Mouse (Mus musculus): ENCODE data around the gene Lrig2. TPM values are rescaled to one million over a fixed set of nuclear protein-coding genes. Genes with fewer than 3 reads are reported as not detected.

The Lrig2 gene
- polyA plus RNA-seq, 1 experiment from 2014 or later, result 24.8 TPM

DNA sequence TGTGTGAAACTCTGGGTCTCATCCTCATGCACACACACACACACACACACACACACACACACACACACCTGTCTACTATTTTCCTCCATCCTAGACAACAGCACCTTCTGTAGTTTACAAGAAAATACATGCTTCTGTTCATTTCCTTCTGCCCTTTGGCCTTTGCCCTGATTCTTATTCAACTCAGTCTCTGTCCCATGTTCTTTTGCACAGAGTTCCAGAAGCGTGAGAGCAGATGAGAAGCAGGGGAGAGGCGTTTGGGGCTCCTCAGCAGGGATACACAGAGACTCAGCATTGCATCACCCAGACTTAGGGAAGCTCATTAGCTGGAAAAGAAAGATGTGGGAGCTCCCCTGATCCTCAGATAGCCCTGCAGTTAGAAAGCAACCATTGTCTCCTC lies 13.8 kb upstream of the Lrig2 start:
- H3K36me3 ChIP-seq, result no peaks in the 10 kb centered on the region
- H3K4me3 ChIP-seq (replicated peaks), result no peak overlapping the region
- H3K4me2 ChIP-seq, result no peak overlapping the region
- H3K9ac ChIP-seq (replicated peaks), result no peak overlapping the region
- no peak for ATAC-seq (ENCODE audit: low FRiP score)
- no peaks in the 10 kb centered on the region for H3K4me1 ChIP-seq
- H3K27ac ChIP-seq (replicated peaks), result no peak overlapping the region
- no peaks in the 10 kb centered on the region for H3K9me3 ChIP-seq (replicated peaks)
- H3K27me3 ChIP-seq (replicated peaks), result no peaks in the 10 kb centered on the region
- WGBS, result 43% methylated on average over 2 of the region's 2 CpGs

DNA sequence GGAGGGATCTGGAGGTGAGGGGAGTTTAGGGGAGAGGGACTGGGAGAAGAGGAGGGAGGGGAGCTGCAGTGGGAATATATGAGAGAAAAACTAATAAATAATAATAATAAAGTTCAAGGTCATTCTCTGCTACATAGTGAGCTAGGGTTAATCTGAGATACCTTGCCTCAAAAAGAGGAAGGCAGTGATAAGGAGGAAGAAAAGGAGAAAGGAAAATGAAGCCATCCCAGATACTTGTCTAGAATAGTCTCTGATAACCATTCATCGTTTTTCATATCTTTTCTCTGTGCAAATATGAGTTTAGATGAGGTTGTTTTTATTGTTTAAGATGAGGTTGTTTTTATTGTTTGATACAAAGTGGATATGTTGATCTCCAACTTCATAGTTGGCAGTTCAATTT lies 13.3 kb upstream of the Lrig2 start:
- Histone ChIP-seq H3K4me2 (no peak overlapping the region), H3K4me1 (no peaks in the 10 kb centered on the region)
- 77% methylated on average over 1 of the region's 1 CpGs for WGBS

DNA sequence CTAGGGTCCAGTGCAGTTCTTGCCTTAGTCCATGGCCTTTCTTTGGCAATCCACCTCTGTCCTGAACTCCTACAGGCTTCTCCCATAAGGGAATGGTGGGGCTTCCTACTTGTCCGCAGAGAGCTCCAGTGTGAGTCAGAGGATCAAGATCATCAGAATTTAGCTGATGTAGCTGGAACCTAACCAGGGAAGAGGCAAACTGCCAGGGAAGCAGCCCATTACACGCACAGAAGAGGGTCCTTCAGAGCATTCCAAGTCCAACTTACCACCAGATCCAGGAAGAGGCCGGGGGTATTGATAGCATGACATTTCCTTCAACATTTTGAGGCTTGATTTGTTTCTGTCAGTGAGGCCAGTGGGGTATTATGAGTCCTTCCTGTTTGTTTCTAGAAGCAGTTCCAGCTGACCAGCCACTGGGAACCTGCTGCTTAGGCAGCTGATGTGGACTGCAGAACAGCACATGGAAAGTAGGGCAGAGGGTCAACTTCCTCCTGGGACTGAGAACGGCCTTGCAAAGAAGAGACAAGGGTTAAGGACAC lies 11.7 kb upstream of the Lrig2 start:
- Histone ChIP-seq H3K27me3 (replicated peaks) (no peaks in the 10 kb centered on the region), H3K4me2 (no peak overlapping the region), H3K4me1 (no peaks in the 10 kb centered on the region), H3K27ac (replicated peaks) (no peak overlapping the region), H3K4me3 (replicated peaks) (no peak overlapping the region), H3K36me3 (no peaks in the 10 kb centered on the region), H3K9me3 (replicated peaks) (no peaks in the 10 kb centered on the region), H3K9ac (replicated peaks) (no peak overlapping the region)
- WGBS, result 77% methylated on average over 4 of the region's 4 CpGs
- no peak for ATAC-seq (ENCODE audit: low FRiP score)

More for the DNA sequence above, 13.3 kb upstream of the Lrig2 start:
- ATAC-seq (ENCODE audit: low FRiP score), result no peak
- Histone ChIP-seq H3K9me3 (replicated peaks) (no peaks in the 10 kb centered on the region), H3K27ac (replicated peaks) (no peak overlapping the region), H3K36me3 (no peaks in the 10 kb centered on the region), H3K4me3 (replicated peaks) (no peak overlapping the region), H3K27me3 (replicated peaks) (no peaks in the 10 kb centered on the region), H3K9ac (replicated peaks) (no peak overlapping the region)

DNA sequence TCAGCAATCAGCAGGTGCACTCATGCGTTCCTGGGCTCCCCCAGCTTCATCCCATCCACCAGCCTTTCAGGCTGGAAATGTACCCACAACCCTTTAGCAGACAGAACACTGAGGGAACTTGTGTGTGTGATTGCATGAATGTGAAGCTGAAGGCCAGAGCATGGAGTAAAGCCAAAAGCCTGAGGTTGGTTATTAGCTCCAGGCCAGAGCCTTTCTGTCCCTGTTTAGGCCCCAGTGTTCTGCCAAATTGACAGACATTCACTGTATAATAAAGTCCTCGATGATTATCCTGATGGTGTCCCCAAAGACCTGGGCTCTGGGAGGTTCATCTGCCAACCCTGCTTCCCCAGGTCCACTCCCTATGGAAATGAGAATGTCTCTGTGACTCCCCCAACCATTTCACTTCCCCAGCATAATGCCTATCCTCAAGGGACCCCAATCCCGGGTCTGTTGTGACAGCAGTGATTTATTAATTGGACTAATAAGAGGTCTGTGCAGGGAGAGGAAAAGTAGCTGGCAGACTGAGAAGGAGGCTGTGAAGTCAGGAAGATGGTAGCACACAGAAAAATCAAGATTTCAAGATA lies 9.7 kb upstream of the Lrig2 start:
- H3K4me2 ChIP-seq, result no peak overlapping the region
- H3K4me3 ChIP-seq (replicated peaks), result no peak overlapping the region
- no peaks in the 10 kb centered on the region for H3K4me1 ChIP-seq
- H3K27ac ChIP-seq (replicated peaks), result no peak overlapping the region
- no peak for ATAC-seq (ENCODE audit: low FRiP score)
- 31% methylated on average over 3 of the region's 3 CpGs for WGBS
- H3K9me3 ChIP-seq (replicated peaks), result no peaks in the 10 kb centered on the region
- no peaks in the 10 kb centered on the region for H3K27me3 ChIP-seq (replicated peaks)
- H3K9ac ChIP-seq (replicated peaks), result no peak overlapping the region
- H3K36me3 ChIP-seq, result no peaks in the 10 kb centered on the region

DNA sequence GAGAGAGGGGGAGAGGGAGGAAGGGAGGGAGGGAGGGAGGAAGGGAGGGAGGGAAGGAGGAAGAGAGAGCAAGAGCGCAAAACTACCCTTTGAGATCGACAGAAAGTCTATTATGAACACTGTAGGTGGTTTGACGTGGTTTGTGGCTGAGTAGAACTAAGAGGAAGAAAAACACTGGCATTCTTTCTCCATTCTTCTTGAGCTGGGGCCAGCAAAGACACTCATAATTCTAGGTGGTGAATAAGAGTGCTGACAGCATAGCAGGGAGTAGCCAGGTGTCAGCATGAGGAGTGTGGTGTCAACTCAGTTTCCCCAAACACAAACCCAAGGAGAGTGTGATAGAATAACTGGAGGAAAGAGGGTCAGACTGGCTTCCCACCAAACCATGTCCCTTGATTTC lies 8.8 kb upstream of the Lrig2 start:
- H3K27me3 ChIP-seq (replicated peaks), result no peaks in the 10 kb centered on the region
- H3K9ac ChIP-seq (replicated peaks), result no peak overlapping the region
- H3K36me3 ChIP-seq, result no peaks in the 10 kb centered on the region
- no peak overlapping the region for H3K4me2 ChIP-seq
- H3K27ac ChIP-seq (replicated peaks), result no peak overlapping the region
- no peak for ATAC-seq (ENCODE audit: low FRiP score)
- no peak overlapping the region for H3K4me3 ChIP-seq (replicated peaks)
- no peaks in the 10 kb centered on the region for H3K9me3 ChIP-seq (replicated peaks)
- H3K4me1 ChIP-seq, result no peaks in the 10 kb centered on the region
- 65% methylated on average over 3 of the region's 3 CpGs for WGBS

DNA sequence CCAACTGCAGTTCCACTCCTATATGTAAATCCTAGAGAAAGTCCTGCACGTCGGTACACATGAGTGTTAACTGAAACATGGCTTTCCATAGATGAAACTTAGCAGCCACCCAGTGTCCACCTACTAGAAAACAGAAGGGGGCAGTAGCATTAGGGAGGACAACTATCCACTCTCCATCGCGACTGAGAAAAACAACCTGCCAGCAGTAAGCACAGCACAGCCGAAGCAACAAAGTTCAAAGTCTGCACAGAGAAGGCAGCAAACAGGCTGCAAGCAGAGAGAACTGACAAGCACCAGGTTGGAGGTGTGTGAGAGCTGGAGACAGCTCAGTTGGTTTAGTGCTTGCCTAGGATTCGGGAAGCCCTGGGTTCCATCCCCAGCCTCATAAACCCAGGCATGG lies 7.2 kb upstream of the Lrig2 start:
- H3K4me1 ChIP-seq, result no peaks in the 10 kb centered on the region
- H3K36me3 ChIP-seq, result no peaks in the 10 kb centered on the region
- no peaks in the 10 kb centered on the region for H3K27me3 ChIP-seq (replicated peaks)
- H3K27ac ChIP-seq (replicated peaks), result no peak overlapping the region
- no peaks in the 10 kb centered on the region for H3K9me3 ChIP-seq (replicated peaks)
- no peak overlapping the region for H3K4me3 ChIP-seq (replicated peaks)
- no peak overlapping the region for H3K9ac ChIP-seq (replicated peaks)
- WGBS, result 70% methylated on average over 6 of the region's 6 CpGs
- no peak overlapping the region for H3K4me2 ChIP-seq
- ATAC-seq (ENCODE audit: low FRiP score), result no peak

DNA sequence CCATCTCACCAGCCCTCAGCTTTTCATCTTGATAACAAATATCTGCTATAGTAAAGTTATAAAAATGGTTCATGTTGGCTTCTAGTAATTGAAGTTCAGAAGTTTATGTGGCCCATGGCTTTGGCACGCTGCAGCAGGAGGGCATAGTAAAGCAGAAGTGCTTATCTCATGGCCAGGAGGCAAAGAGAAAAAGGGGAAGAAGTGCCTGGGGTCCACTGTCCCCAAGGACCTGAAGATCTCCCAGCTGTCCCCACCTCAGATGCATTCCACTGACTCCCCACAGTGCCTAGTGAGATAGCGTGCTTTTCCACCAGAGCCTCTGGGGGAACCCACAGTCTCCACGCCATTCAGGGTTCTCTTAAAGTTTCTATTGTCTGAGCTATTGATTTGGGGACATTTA lies 6.7 kb upstream of the Lrig2 start:
- Histone ChIP-seq H3K9me3 (replicated peaks) (no peaks in the 10 kb centered on the region), H3K27ac (replicated peaks) (no peak overlapping the region), H3K4me2 (no peak overlapping the region), H3K27me3 (replicated peaks) (no peaks in the 10 kb centered on the region), H3K4me3 (replicated peaks) (no peak overlapping the region), H3K4me1 (no peaks in the 10 kb centered on the region), H3K9ac (replicated peaks) (no peak overlapping the region), H3K36me3 (no peaks in the 10 kb centered on the region)
- 89% methylated on average over 3 of the region's 3 CpGs for WGBS
- no peak for ATAC-seq (ENCODE audit: low FRiP score)

DNA sequence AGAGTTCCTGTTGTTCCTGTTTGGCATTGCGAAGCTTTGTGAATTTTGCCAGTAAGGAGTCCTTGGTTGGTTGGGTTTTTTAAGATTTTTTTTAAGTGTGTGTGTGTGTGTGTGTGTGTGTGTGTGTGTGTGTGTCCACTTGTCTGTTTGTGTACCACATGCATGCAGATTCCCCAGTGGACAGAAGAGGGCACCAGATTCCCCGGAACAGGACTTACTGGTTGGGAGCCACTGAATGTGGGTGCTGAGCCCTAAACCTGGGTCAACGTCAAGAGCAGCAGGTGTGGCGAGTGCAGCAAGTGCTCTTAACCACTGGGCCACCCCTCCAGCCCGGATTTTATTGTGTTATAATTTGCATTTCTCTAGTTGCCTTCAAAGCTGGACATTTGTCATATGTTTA lies 5.4 kb upstream of the Lrig2 start:
- 89% methylated on average over 5 of the region's 5 CpGs for WGBS
- Histone ChIP-seq H3K4me1 (peaks cover 9% of the 10 kb centered on the region), H3K36me3 (no peaks in the 10 kb centered on the region), H3K9me3 (replicated peaks) (no peaks in the 10 kb centered on the region), H3K9ac (replicated peaks) (no peak overlapping the region), H3K27me3 (replicated peaks) (no peaks in the 10 kb centered on the region), H3K4me2 (no peak overlapping the region), H3K4me3 (replicated peaks) (no peak overlapping the region), H3K27ac (replicated peaks) (no peak overlapping the region)
- ATAC-seq (ENCODE audit: low FRiP score), result no peak

DNA sequence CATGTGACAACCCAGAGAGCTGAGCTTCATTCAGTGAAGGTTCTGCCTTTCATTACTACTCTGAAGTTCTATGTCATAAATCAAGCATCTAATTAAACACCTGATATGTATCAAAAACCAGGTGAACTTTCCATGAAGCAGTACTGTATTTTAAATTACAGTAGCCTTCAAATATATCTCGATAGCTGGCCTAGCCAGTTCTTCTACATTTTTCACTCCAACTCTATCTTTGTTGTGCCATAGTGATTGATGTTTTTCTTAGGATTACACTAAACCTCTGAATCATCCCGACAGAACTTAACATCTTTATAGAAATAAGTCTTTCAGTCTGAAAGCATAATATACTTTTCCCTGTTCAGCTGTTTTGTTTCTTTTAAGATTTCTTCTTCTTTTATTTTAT lies 2.8 kb upstream of the Lrig2 start:
- peaks cover 16% of the 10 kb centered on the region for H3K4me1 ChIP-seq
- H3K9me3 ChIP-seq (replicated peaks), result no peaks in the 10 kb centered on the region
- WGBS, result 88% methylated on average over 2 of the region's 2 CpGs
- no peak overlapping the region for H3K27ac ChIP-seq (replicated peaks)
- no peak for ATAC-seq (ENCODE audit: low FRiP score)
- no peaks in the 10 kb centered on the region for H3K27me3 ChIP-seq (replicated peaks)
- no peaks in the 10 kb centered on the region for H3K36me3 ChIP-seq
- H3K9ac ChIP-seq (replicated peaks), result no peak overlapping the region
- H3K4me2 ChIP-seq, result no peak overlapping the region
- H3K4me3 ChIP-seq (replicated peaks), result no peak overlapping the region

DNA sequence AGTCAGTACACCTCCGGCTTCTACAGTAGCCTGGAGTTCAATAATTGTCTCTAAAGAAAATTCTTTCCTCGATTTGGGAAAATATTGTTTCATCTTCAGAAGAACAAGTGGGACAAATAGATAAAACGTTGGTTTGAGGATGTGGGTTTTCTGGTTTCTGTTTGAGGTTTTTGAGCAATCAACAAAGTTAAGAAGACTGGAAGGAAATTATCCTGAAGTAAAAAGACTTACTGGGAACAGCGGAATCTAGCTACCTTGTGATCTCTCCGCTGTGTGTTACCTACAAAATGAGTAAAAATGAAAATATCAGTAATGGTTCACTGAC lies 668 bp upstream of the Lrig2 start:
- H3K4me1 ChIP-seq, result peaks cover 35% of the 10 kb centered on the region
- H3K27ac ChIP-seq (replicated peaks), result peak overlapping the region; percentile 99
- H3K9me3 ChIP-seq (replicated peaks), result no peaks in the 10 kb centered on the region
- H3K9ac ChIP-seq (replicated peaks), result peak overlapping the region; percentile 72
- H3K4me2 ChIP-seq, result peak overlapping the region; percentile 77
- H3K4me3 ChIP-seq (replicated peaks), result peak overlapping the region; percentile 89
- H3K27me3 ChIP-seq (replicated peaks), result no peaks in the 10 kb centered on the region
- H3K36me3 ChIP-seq, result no peaks in the 10 kb centered on the region
- WGBS, result 24% methylated on average over 5 of the region's 5 CpGs
- no peak for ATAC-seq (ENCODE audit: low FRiP score)

DNA sequence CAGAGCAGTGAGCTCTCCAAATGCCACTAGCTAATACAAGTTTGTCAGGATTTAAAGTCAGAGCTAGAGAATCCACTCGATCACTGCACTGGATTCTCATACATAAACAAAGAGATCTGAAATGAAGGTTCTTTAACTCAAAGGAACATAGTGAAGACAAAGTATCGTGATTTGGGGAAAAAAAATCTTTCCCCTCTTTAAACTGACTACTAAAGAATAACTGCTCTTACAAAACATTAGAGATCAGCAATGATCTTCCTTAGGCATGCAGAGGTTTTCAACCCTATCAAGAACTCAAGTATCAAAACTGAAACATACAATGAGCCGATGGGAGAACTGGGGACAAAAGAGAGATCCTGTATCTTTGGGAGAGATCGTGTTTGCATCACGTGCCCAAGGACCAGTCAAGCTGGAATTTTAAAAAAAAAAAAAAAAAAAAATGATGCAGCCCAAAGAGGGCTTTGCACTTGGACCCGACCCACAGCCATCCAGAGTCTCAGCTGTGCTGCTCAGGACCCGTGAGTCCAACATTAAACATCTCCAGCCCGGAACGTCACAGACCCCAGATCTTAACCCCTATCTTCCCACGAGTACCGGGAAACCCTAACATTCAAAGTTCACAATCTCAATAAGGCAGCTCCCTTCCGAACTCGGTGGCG lies 818 bp downstream of the Lrig2 start:
- Histone ChIP-seq H3K4me1 (peaks cover 38% of the 10 kb centered on the region), H3K36me3 (no peaks in the 10 kb centered on the region), H3K9me3 (replicated peaks) (no peaks in the 10 kb centered on the region), H3K27me3 (replicated peaks) (no peaks in the 10 kb centered on the region), H3K27ac (replicated peaks) (peak overlapping the region; percentile 99), H3K4me3 (replicated peaks) (peak overlapping the region; percentile 89), H3K4me2 (peak overlapping the region; percentile 64), H3K9ac (replicated peaks) (peak overlapping the region; percentile 87)
- under 1% methylated on average over 14 of the region's 14 CpGs for WGBS
- no peak for ATAC-seq (ENCODE audit: low FRiP score)

DNA sequence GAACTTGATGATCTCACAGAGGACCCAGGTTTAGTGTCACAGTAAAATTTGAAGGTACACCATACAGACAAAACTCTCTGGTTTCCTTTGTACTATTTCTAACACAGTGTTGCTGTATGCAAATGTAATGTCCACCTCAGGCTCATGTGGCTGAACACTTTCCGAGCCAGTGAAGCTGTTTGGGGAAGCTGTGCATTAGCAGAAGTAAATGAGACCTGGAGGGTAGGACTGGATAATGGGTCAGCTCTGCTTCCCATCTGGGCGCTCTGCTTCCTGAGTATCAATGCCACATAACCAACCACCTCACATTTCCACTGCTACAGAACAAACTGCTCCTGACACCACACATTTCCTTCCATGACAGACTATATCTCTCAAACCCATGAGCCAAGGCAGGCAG lies 10.1 kb downstream of the Lrig2 start:
- Histone ChIP-seq H3K9ac (replicated peaks) (no peak overlapping the region), H3K9me3 (replicated peaks) (no peaks in the 10 kb centered on the region), H3K27me3 (replicated peaks) (no peaks in the 10 kb centered on the region), H3K4me3 (replicated peaks) (no peak overlapping the region), H3K4me1 (peaks cover 16% of the 10 kb centered on the region), H3K36me3 (peaks cover 4% of the 10 kb centered on the region; the same call in 1 of the 2 replicates), H3K4me2 (no peak overlapping the region), H3K27ac (replicated peaks) (no peak overlapping the region)
- ATAC-seq (ENCODE audit: low FRiP score), result no peak
- 57% methylated on average over 2 of the region's 2 CpGs for WGBS

All from neural tube, embryonic 15.5 days (tissue).